Mouse (Mus musculus) kidney, embryonic 16.5 days (tissue): ENCODE data around the gene Add3. TPM values are rescaled to one million over a fixed set of nuclear protein-coding genes. Genes with fewer than 3 reads are reported as not detected.

Experiments used
- ATAC-seq: fragments of 200-750 bp; cut with Nextera tagmentation; 2 replicates; pipeline ENCODE4 v1.8.0; 2017; ENCODE audit warnings: moderate TSS enrichment; ENCODE audit not compliant: low FRiP score, low TSS enrichment
- H3K27ac ChIP-seq: fragments of 300-500 bp; sonication (generic); 2 replicates; pipeline ENCODE4 v1.5.1; 2014; ENCODE audit warnings: low read length
- H3K27me3 ChIP-seq: fragments of 300-500 bp; sonication (generic); 2 replicates; pipeline ENCODE4 v1.6.1; 2014; ENCODE audit warnings: low read length, control low read depth, mixed read lengths; ENCODE audit not compliant: insufficient read depth
- H3K36me3 ChIP-seq: fragments of 300-500 bp; sonication (generic); 2 replicates; pipeline ENCODE4 v1.6.1; 2014; ENCODE audit warnings: low read length, control low read depth, mixed read lengths; ENCODE audit not compliant: insufficient read depth
- H3K4me1 ChIP-seq: fragments of 300-500 bp; sonication (generic); 2 replicates; pipeline ENCODE4 v1.6.1; 2014; ENCODE audit warnings: low read length, control low read depth, mixed read lengths; ENCODE audit not compliant: insufficient read depth
- H3K4me2 ChIP-seq: fragments of 300-500 bp; sonication (generic); replicated peaks from 2 replicates; pipeline ENCODE4 v1.6.1; 2014; ENCODE audit warnings: low read depth, low read length
- H3K4me3 ChIP-seq: fragments of 300-500 bp; sonication (generic); 2 replicates; pipeline ENCODE4 v1.5.1; 2014; ENCODE audit warnings: mild to moderate bottlenecking, low read length
- H3K9ac ChIP-seq: fragments of 300-500 bp; sonication (generic); replicated peaks from 2 replicates; pipeline ENCODE4 v1.6.1; 2014; ENCODE audit warnings: low read length
- H3K9me3 ChIP-seq: fragments of 300-500 bp; sonication (generic); 2 replicates; pipeline ENCODE4 v1.6.1; 2016; ENCODE audit warnings: low read length, control low read depth
- WGBS: fragments of 180-500 bp; shearing (Covaris S2); extraction: QIAGEN DNeasy Blood & Tissue Kit; methylation state at CpG from one replicate; pipeline ENCODE4 v1.1.7; 2014; 5-methylcytosine and 5-hydroxymethylcytosine counted together
- polyA plus RNA-seq: library from polyadenylated mRNA; unstranded; fragments of >200 nt; fragmentation: Nextera tagmentation; extraction: Ambion mirVana; gene quantifications from 2 replicates; pipeline ENCODE4 v1.2.1, GENCODE M21; 2015

The Add3 gene
- polyA plus RNA-seq, 1 experiment from 2014 or later: 85.1 TPM

GRCm38 (mm10) chr19:53190232-53190631 lies 50.0 kb downstream of the Add3 start:
- WGBS: 79% methylated on average over 3 of the region's 3 CpGs

GRCm38 (mm10) chr19:53191867-53192487 lies 51.7 kb downstream of the Add3 start:
- Histone ChIP-seq H3K4me1 (peaks cover 18% of the 10 kb centered on the region; the same call in 1 of the 2 replicates), H3K36me3 (no peaks in the 10 kb centered on the region), H3K27ac (no peak overlapping the region), H3K27me3 (no peaks in the 10 kb centered on the region), H3K9ac (no peak overlapping the region), H3K4me2 (no peak overlapping the region), H3K9me3 (no peaks in the 10 kb centered on the region), H3K4me3 (no peak overlapping the region)
- 47% methylated on average over 6 of the region's 6 CpGs for WGBS
- ATAC-seq: no peak

More at GRCm38 (mm10) chr19:53190232-53190631, 50.0 kb downstream of the Add3 start:
- peaks cover 24% of the 10 kb centered on the region for H3K4me1 ChIP-seq
- H3K4me3 ChIP-seq: no peak overlapping the region
- H3K4me2 ChIP-seq: no peak overlapping the region
- ATAC-seq: no peak
- H3K9me3 ChIP-seq: no peaks in the 10 kb centered on the region
- H3K36me3 ChIP-seq: no peaks in the 10 kb centered on the region
- H3K27ac ChIP-seq: no peak overlapping the region
- no peak overlapping the region for H3K9ac ChIP-seq
- H3K27me3 ChIP-seq: no peaks in the 10 kb centered on the region

GRCm38 (mm10) chr19:53193190-53193589 lies 52.9 kb downstream of the Add3 start:
- Histone ChIP-seq H3K36me3 (no peaks in the 10 kb centered on the region), H3K4me1 (peaks cover 9% of the 10 kb centered on the region; the same call in 1 of the 2 replicates), H3K9ac (no peak overlapping the region), H3K4me2 (no peak overlapping the region), H3K4me3 (no peak overlapping the region), H3K9me3 (no peaks in the 10 kb centered on the region), H3K27me3 (no peaks in the 10 kb centered on the region), H3K27ac (no peak overlapping the region)
- WGBS: 75% methylated on average over 2 of the region's 2 CpGs
- ATAC-seq: no peak

- Histone ChIP-seq H3K9me3 (no peaks in the 10 kb centered on the region), H3K27ac (no peak overlapping the region), H3K27me3 (no peaks in the 10 kb centered on the region), H3K4me1 (peaks cover 8% of the 10 kb centered on the region; the same call in 1 of the 2 replicates), H3K9ac (no peak overlapping the region), H3K36me3 (no peaks in the 10 kb centered on the region), H3K4me2 (no peak overlapping the region), H3K4me3 (no peak overlapping the region)
- no peak for ATAC-seq
- WGBS: 76% methylated on average over 11 of the region's 11 CpGs
Observed at GRCm38 (mm10) chr19:53193964-53194582, 53.8 kb downstream of the Add3 start.

GRCm38 (mm10) chr19:53194751-53195520 lies 54.7 kb downstream of the Add3 start:
- ATAC-seq: no peak
- Histone ChIP-seq H3K27me3 (no peaks in the 10 kb centered on the region), H3K4me3 (no peak overlapping the region), H3K9me3 (no peaks in the 10 kb centered on the region), H3K36me3 (peaks cover 4% of the 10 kb centered on the region), H3K4me2 (no peak overlapping the region), H3K27ac (no peak overlapping the region), H3K9ac (no peak overlapping the region), H3K4me1 (peaks cover 8% of the 10 kb centered on the region; the same call in 1 of the 2 replicates)
- WGBS: 81% methylated on average over 9 of the region's 9 CpGs

- no peak overlapping the region for H3K27ac ChIP-seq
- no peaks in the 10 kb centered on the region for H3K27me3 ChIP-seq
- no peaks in the 10 kb centered on the region for H3K9me3 ChIP-seq
- no peak for ATAC-seq
- H3K4me1 ChIP-seq: peaks cover 8% of the 10 kb centered on the region; the same call in 1 of the 2 replicates
- H3K4me3 ChIP-seq: no peak overlapping the region
- peaks cover 4% of the 10 kb centered on the region for H3K36me3 ChIP-seq
- H3K4me2 ChIP-seq: no peak overlapping the region
- WGBS: 93% methylated on average over 10 of the region's 10 CpGs
- no peak overlapping the region for H3K9ac ChIP-seq
Observed at GRCm38 (mm10) chr19:53196961-53197360, 56.7 kb downstream of the Add3 start.

GRCm38 (mm10) chr19:53197766-53198165 lies 57.5 kb downstream of the Add3 start:
- no peaks in the 10 kb centered on the region for H3K9me3 ChIP-seq
- H3K4me2 ChIP-seq: no peak overlapping the region
- H3K4me3 ChIP-seq: no peak overlapping the region
- H3K27me3 ChIP-seq: no peaks in the 10 kb centered on the region
- no peak overlapping the region for H3K9ac ChIP-seq
- WGBS: 73% methylated on average over 7 of the region's 7 CpGs
- peaks cover 4% of the 10 kb centered on the region for H3K36me3 ChIP-seq
- peaks cover 8% of the 10 kb centered on the region; the same call in 1 of the 2 replicates for H3K4me1 ChIP-seq
- ATAC-seq: no peak
- H3K27ac ChIP-seq: no peak overlapping the region

GRCm38 (mm10) chr19:53198706-53199572 lies 58.7 kb downstream of the Add3 start:
- no peaks in the 10 kb centered on the region for H3K9me3 ChIP-seq
- H3K4me3 ChIP-seq: no peak overlapping the region
- 75% methylated on average over 17 of the region's 17 CpGs for WGBS
- H3K4me2 ChIP-seq: no peak overlapping the region
- no peak overlapping the region for H3K9ac ChIP-seq
- peaks cover 3% of the 10 kb centered on the region; the same call in 1 of the 2 replicates for H3K4me1 ChIP-seq
- H3K27me3 ChIP-seq: no peaks in the 10 kb centered on the region
- H3K36me3 ChIP-seq: peaks cover 4% of the 10 kb centered on the region
- H3K27ac ChIP-seq: no peak overlapping the region
- no peak; the same call in 1 of the 2 replicates for ATAC-seq

GRCm38 (mm10) chr19:53199711-53200110 lies 59.5 kb downstream of the Add3 start:
- H3K27me3 ChIP-seq: no peaks in the 10 kb centered on the region
- peaks cover 4% of the 10 kb centered on the region for H3K36me3 ChIP-seq
- no peak overlapping the region for H3K9ac ChIP-seq
- WGBS: 92% methylated on average over 9 of the region's 9 CpGs
- no peak for ATAC-seq
- H3K4me3 ChIP-seq: no peak overlapping the region
- H3K4me2 ChIP-seq: no peak overlapping the region
- no peaks in the 10 kb centered on the region for H3K9me3 ChIP-seq
- no peak overlapping the region for H3K27ac ChIP-seq
- H3K4me1 ChIP-seq: no peaks in the 10 kb centered on the region; the same call in 1 of the 2 replicates
